Mouse (Mus musculus) liver, embryonic 15.5 days (tissue): Measurements from ENCODE around the gene Fzd4. TPM values are rescaled to one million over a fixed set of nuclear protein-coding genes. Genes with fewer than 3 reads are reported as not detected.

Experiments used
- ATAC-seq: fragments of 200-750 bp; cut with Nextera tagmentation; 2 replicates; pipeline ENCODE4 v1.8.0; 2017; ENCODE audit warnings: moderate number of reproducible peaks, mild to moderate bottlenecking, moderate library complexity; ENCODE audit not compliant: insufficient read depth
- H3K27ac ChIP-seq: fragments of 300-500 bp; sonication (generic); replicated peaks from 2 replicates; pipeline ENCODE4 v1.5.1; 2015; ENCODE audit warnings: mild to moderate bottlenecking, inconsistent platforms
- H3K27me3 ChIP-seq: fragments of 300-500 bp; sonication (generic); 2 replicates; pipeline ENCODE4 v1.6.1; 2015; ENCODE audit warnings: mild to moderate bottlenecking, inconsistent platforms
- H3K36me3 ChIP-seq: fragments of 300-500 bp; sonication (generic); replicated peaks from 2 replicates; pipeline ENCODE4 v1.6.1; 2015; ENCODE audit warnings: moderate library complexity, mild to moderate bottlenecking, inconsistent platforms
- H3K4me1 ChIP-seq: fragments of 300-500 bp; sonication (generic); replicated peaks from 2 replicates; pipeline ENCODE4 v1.6.1; 2015; ENCODE audit warnings: inconsistent platforms
- H3K4me2 ChIP-seq: fragments of 300-500 bp; sonication (generic); 2 replicates; pipeline ENCODE4 v1.6.1; 2015; ENCODE audit warnings: moderate library complexity, mild to moderate bottlenecking, inconsistent platforms
- H3K4me3 ChIP-seq: fragments of 300-500 bp; sonication (generic); replicated peaks from 2 replicates; pipeline ENCODE4 v1.5.1; 2015; ENCODE audit warnings: mild to moderate bottlenecking, inconsistent platforms
- H3K9ac ChIP-seq: fragments of 300-500 bp; sonication (generic); 2 replicates; pipeline ENCODE4 v1.6.1; 2015; ENCODE audit warnings: moderate library complexity, mild to moderate bottlenecking, inconsistent platforms
- H3K9me3 ChIP-seq: fragments of 300-500 bp; sonication (generic); replicated peaks from 2 replicates; pipeline ENCODE4 v1.6.1; 2016; ENCODE audit warnings: inconsistent platforms
- WGBS: fragments of 180-500 bp; shearing (Covaris S2); methylation state at CpG from one replicate; pipeline ENCODE4 v1.1.7; 2015; ENCODE audit warnings: mixed read lengths; ENCODE audit not compliant: insufficient replicate concordance; 5-methylcytosine and 5-hydroxymethylcytosine counted together
- polyA plus RNA-seq: library from polyadenylated mRNA; unstranded; fragments of >200 nt; fragmentation: Nextera tagmentation; extraction: Ambion mirVana; gene quantifications from 2 replicates; pipeline ENCODE4 v1.2.1, GENCODE M21; 2015

Gene Fzd4
- polyA plus RNA-seq: 1.9 and 2.4 TPM in 2 replicates

GRCm38 (mm10) chr7:89404081-89404733, at the start of gene Fzd4, which contains the start of gene Tmem135:
Gene Fzd4, plus strand, starts transcription at chr7:89404355.
Gene Tmem135, minus strand, starts transcription at chr7:89404222.
- peaks cover 30% of the 10 kb centered on the region for H3K4me1 ChIP-seq
- 1% methylated on average over 47 of the region's 62 CpGs for WGBS
- peak within 1 kb of the TSS; percentile 56 for H3K9ac ChIP-seq
- peak within 1 kb of the TSS; percentile 62 for H3K4me3 ChIP-seq
- peak within 1 kb of the TSS; percentile 71 for H3K4me2 ChIP-seq
- H3K27ac ChIP-seq: peak within 1 kb of the TSS; percentile 69
- peaks cover 57% of the 10 kb centered on the region for H3K27me3 ChIP-seq
- H3K36me3 ChIP-seq: 0 out of 2 replicates have a peak, but pooled peaks cover 7% of the 10 kb centered on the region
- no peaks in the 10 kb centered on the region for H3K9me3 ChIP-seq
- peak; percentile 92 for ATAC-seq

- no peak overlapping the region for H3K27ac ChIP-seq
- no peak overlapping the region for H3K9ac ChIP-seq
- 61% methylated on average over 8 of the region's 8 CpGs for WGBS
- no peak overlapping the region for H3K4me2 ChIP-seq
- H3K4me1 ChIP-seq: no peaks in the 10 kb centered on the region
- no peak for ATAC-seq
- no peaks in the 10 kb centered on the region for H3K36me3 ChIP-seq
- no peak overlapping the region for H3K4me3 ChIP-seq
- no peaks in the 10 kb centered on the region for H3K9me3 ChIP-seq
- no peaks in the 10 kb centered on the region for H3K27me3 ChIP-seq
Observed at GRCm38 (mm10) chr7:89355519-89356255, 48.5 kb upstream of the Fzd4 start.

- H3K4me1 ChIP-seq: no peaks in the 10 kb centered on the region
- no peaks in the 10 kb centered on the region for H3K36me3 ChIP-seq
- H3K9me3 ChIP-seq: no peaks in the 10 kb centered on the region
- no peak overlapping the region for H3K4me2 ChIP-seq
- no peak overlapping the region for H3K9ac ChIP-seq
- WGBS: 61% methylated on average over 4 of the region's 4 CpGs
- no peak overlapping the region for H3K27ac ChIP-seq
- H3K27me3 ChIP-seq: no peaks in the 10 kb centered on the region
- ATAC-seq: no peak
- no peak overlapping the region for H3K4me3 ChIP-seq
Observed at GRCm38 (mm10) chr7:89356307-89356706, 47.8 kb upstream of the Fzd4 start.

GRCm38 (mm10) chr7:89363975-89364374, 40.2 kb upstream of the Fzd4 start:
- ATAC-seq: no peak
- Histone ChIP-seq H3K4me1 (peaks cover 8% of the 10 kb centered on the region), H3K9me3 (no peaks in the 10 kb centered on the region), H3K27me3 (no peaks in the 10 kb centered on the region), H3K27ac (no peak overlapping the region), H3K4me2 (no peak overlapping the region), H3K4me3 (no peak overlapping the region), H3K36me3 (no peaks in the 10 kb centered on the region), H3K9ac (no peak overlapping the region)
- WGBS: 65% methylated on average over 5 of the region's 5 CpGs

- Histone ChIP-seq H3K4me3 (no peak overlapping the region), H3K4me2 (no peak overlapping the region), H3K4me1 (peaks cover 8% of the 10 kb centered on the region), H3K9ac (no peak overlapping the region), H3K9me3 (no peaks in the 10 kb centered on the region), H3K27ac (no peak overlapping the region), H3K27me3 (no peaks in the 10 kb centered on the region), H3K36me3 (no peaks in the 10 kb centered on the region)
- ATAC-seq: no peak
- WGBS: 72% methylated on average over 10 of the region's 10 CpGs
Observed at GRCm38 (mm10) chr7:89365135-89365880, 38.8 kb upstream of the Fzd4 start.

GRCm38 (mm10) chr7:89367643-89368042, 36.5 kb upstream of the Fzd4 start:
- Histone ChIP-seq H3K4me3 (no peak overlapping the region), H3K9me3 (no peaks in the 10 kb centered on the region), H3K4me1 (peaks cover 8% of the 10 kb centered on the region), H3K36me3 (no peaks in the 10 kb centered on the region), H3K9ac (no peak overlapping the region), H3K27me3 (no peaks in the 10 kb centered on the region), H3K27ac (no peak overlapping the region), H3K4me2 (no peak overlapping the region)
- ATAC-seq: peak; percentile 83
- WGBS: 3% methylated on average over 3 of the region's 3 CpGs

- Histone ChIP-seq H3K4me3 (no peak overlapping the region), H3K4me2 (no peak overlapping the region), H3K27ac (no peak overlapping the region), H3K9me3 (no peaks in the 10 kb centered on the region), H3K9ac (no peak overlapping the region), H3K27me3 (no peaks in the 10 kb centered on the region), H3K4me1 (peaks cover 8% of the 10 kb centered on the region), H3K36me3 (no peaks in the 10 kb centered on the region)
- 65% methylated on average over 1 of the region's 1 CpGs for WGBS
- ATAC-seq: no peak
Observed at GRCm38 (mm10) chr7:89370086-89370485, 34.1 kb upstream of the Fzd4 start.

- ATAC-seq: no peak
- no peak overlapping the region for H3K27ac ChIP-seq
- 5% methylated on average over 1 of the region's 1 CpGs for WGBS
- H3K27me3 ChIP-seq: no peaks in the 10 kb centered on the region
- H3K4me1 ChIP-seq: peaks cover 8% of the 10 kb centered on the region
- H3K9me3 ChIP-seq: no peaks in the 10 kb centered on the region
- no peak overlapping the region for H3K9ac ChIP-seq
- H3K4me2 ChIP-seq: no peak overlapping the region
- no peak overlapping the region for H3K4me3 ChIP-seq
- no peaks in the 10 kb centered on the region for H3K36me3 ChIP-seq
Observed at GRCm38 (mm10) chr7:89370917-89371316, 33.2 kb upstream of the Fzd4 start.

GRCm38 (mm10) chr7:89371623-89372295, 32.4 kb upstream of the Fzd4 start:
- H3K4me2 ChIP-seq: no peak overlapping the region
- ATAC-seq: no peak

GRCm38 (mm10) chr7:89380935-89381705, 23.0 kb upstream of the Fzd4 start:
- Histone ChIP-seq H3K4me1 (0 out of 2 replicates have a peak, but pooled peaks cover 4% of the 10 kb centered on the region), H3K27me3 (no peaks in the 10 kb centered on the region), H3K4me2 (no peak overlapping the region), H3K4me3 (no peak overlapping the region), H3K27ac (no peak overlapping the region), H3K9me3 (no peaks in the 10 kb centered on the region), H3K9ac (no peak overlapping the region), H3K36me3 (no peaks in the 10 kb centered on the region)
- ATAC-seq: no peak
- 35% methylated on average over 7 of the region's 7 CpGs for WGBS

More at GRCm38 (mm10) chr7:89371623-89372295, 32.4 kb upstream of the Fzd4 start:
- WGBS: 50% methylated on average over 6 of the region's 6 CpGs
- H3K27ac ChIP-seq: no peak overlapping the region
- no peak overlapping the region for H3K4me3 ChIP-seq
- H3K36me3 ChIP-seq: no peaks in the 10 kb centered on the region
- H3K27me3 ChIP-seq: no peaks in the 10 kb centered on the region
- no peaks in the 10 kb centered on the region for H3K9me3 ChIP-seq
- H3K9ac ChIP-seq: no peak overlapping the region
- H3K4me1 ChIP-seq: peaks cover 8% of the 10 kb centered on the region
